23 mouse cellular contexts compared by ENCODE assay signal in genomic region chr8:46474120-46474519, GRCm38 (mm10).
"Had no signal": no experiment of that assay in that cellular context is flagged by ENCODE, and none has a peak within 500 bp of the region (broad histone marks: within the 10 kb centered on the region; RNA-seq: fewer than 3 reads in every experiment).

No protein-coding gene starts in this region.

- H3K9me3 ChIP-seq: limb, embryonic 10.5 days; limb, embryonic 13.5 days; lung, embryonic 15.5 days; megakaryocyte, embryonic 14.5 days; midbrain, embryonic 10.5 days; neural tube, embryonic 12.5 days; neural tube, embryonic 15.5 days; stomach, embryonic 15.5 days had no signal

- H3K36me3 ChIP-seq: limb, embryonic 10.5 days; limb, embryonic 13.5 days; lung, embryonic 15.5 days; midbrain, embryonic 10.5 days; neural tube, embryonic 12.5 days; neural tube, embryonic 15.5 days; stomach, embryonic 15.5 days had no signal

- H3K27me3 ChIP-seq: lung, embryonic 15.5 days; megakaryocyte, embryonic 14.5 days; neural tube, embryonic 12.5 days; neural tube, embryonic 15.5 days; stomach, embryonic 15.5 days had no signal

- H3K4me2 ChIP-seq: limb, embryonic 13.5 days; lung, embryonic 15.5 days; neural tube, embryonic 12.5 days; neural tube, embryonic 15.5 days; stomach, embryonic 15.5 days had no signal

- DNase-seq: kidney, adult 18-20 months; kidney, adult 9 months; kidney, postnatal 14 days; kidney, postnatal 4 days; lung, adult 18-20 months; lung, postnatal 10 days; lung, postnatal 36 days; midbrain, embryonic 14.5 days; retina, postnatal 1 day; right cerebral cortex, postnatal 25 days; spleen, adult 18-20 months; thymus, adult 2 months; thymus, postnatal 25 days had no signal

- ATAC-seq: inflammation-experienced regulatory T-cells, adult 6 months; intestine, embryonic 16.5 days had no signal

- H3K4me3 ChIP-seq: limb, embryonic 10.5 days; limb, embryonic 13.5 days; lung, embryonic 15.5 days; megakaryocyte, embryonic 14.5 days; midbrain, embryonic 10.5 days; neural tube, embryonic 12.5 days; neural tube, embryonic 15.5 days; stomach, embryonic 15.5 days had no signal

- H3K27ac ChIP-seq: limb, embryonic 10.5 days; limb, embryonic 13.5 days; lung, embryonic 15.5 days; midbrain, embryonic 10.5 days; neural tube, embryonic 12.5 days; neural tube, embryonic 15.5 days; stomach, embryonic 15.5 days had no signal

- H3K9ac ChIP-seq: limb, embryonic 13.5 days; lung, embryonic 15.5 days; neural tube, embryonic 12.5 days; neural tube, embryonic 15.5 days; stomach, embryonic 15.5 days had no signal
